Mouse (Mus musculus): Measurements from ENCODE around the gene Lhpp. TPM values are rescaled to one million over a fixed set of nuclear protein-coding genes. Genes with fewer than 3 reads are reported as not detected.
"Not testable (repeated sequence)": the region's sequence is repeated elsewhere in the genome, so short reads cannot be mapped to it uniquely, and the experiment has no call there.

Gene Lhpp
- total and polyA plus RNA-seq, 2 experiments from 2014 or later: 42.5 to 53.3 TPM

- Histone ChIP-seq H3K4me2 (ENCODE audit: low read depth, low read length) (no peak overlapping the region), H3K9me3 (ENCODE audit: low read length) (no peaks in the 10 kb centered on the region), H3K27me3 (ENCODE audit: insufficient read depth, low read length) (no peaks in the 10 kb centered on the region), H3K27ac (peak overlapping the region; percentile 62; the same call in 1 of the 2 replicates), H3K4me1 (ENCODE audit: insufficient read depth, low read length) (no peaks in the 10 kb centered on the region), H3K36me3 (ENCODE audit: insufficient read depth, low read length) (no peaks in the 10 kb centered on the region), H3K4me3 (ENCODE audit: low read length) (no peak overlapping the region), H3K9ac (replicated peaks; ENCODE audit: low read length) (no peak overlapping the region)
- DNase-seq (ENCODE audit: low spot score) (peak; percentile 87), ATAC-seq (peak; percentile 69)
- peak; percentile 87 for TF ChIP-seq CTCF (IDR thresholded peaks at IDR 0.05; ENCODE audit: low read depth)
- 5% methylated on average over 3 of the region's 3 CpGs for WGBS
Observed at GRCm38 (mm10) chr7:132656548-132656947, 46.1 kb downstream of the Lhpp start.

DNA sequence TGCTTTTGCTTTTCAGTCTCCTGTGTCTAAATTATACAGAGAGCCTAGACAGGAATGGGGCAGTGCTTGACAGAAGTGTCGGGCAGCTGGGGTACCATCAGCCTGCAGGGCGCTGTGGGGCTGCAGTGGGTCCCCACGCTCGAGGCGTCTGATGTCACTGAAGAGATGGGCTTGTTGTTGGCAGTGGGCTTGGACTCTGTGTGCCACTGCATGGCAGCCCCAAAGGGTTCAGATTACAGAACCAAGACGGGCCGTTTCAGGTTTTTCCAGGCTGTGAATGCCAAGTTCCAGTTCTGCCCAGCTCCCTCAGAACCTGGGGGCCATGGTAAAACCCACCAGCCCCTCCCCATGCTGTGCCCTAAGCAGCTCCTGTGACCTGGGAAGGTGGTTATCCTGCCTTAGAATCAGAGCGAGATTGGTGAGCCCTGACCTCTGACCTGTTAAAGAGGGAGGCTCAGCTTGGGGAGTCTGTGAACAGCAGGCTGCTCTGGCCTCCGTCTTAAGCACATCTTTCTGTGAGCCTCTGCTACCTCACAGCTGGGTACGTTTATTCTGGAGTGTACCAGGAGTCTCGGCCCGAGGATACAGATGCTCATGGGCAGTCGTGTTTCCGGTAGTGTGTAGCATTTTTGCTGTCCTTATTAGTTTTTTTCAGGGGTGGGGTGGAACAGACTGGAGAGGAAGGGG lies 47.1 kb downstream of the Lhpp start:
- Histone ChIP-seq H3K9me3 (ENCODE audit: low read length) (no peaks in the 10 kb centered on the region), H3K9ac (replicated peaks; ENCODE audit: low read length) (no peak overlapping the region), H3K27me3 (ENCODE audit: insufficient read depth, low read length) (no peaks in the 10 kb centered on the region), H3K4me2 (ENCODE audit: low read depth, low read length) (no peak overlapping the region), H3K4me1 (ENCODE audit: insufficient read depth, low read length) (no peaks in the 10 kb centered on the region), H3K4me3 (ENCODE audit: low read length) (no peak overlapping the region), H3K36me3 (ENCODE audit: insufficient read depth, low read length) (no peaks in the 10 kb centered on the region), H3K27ac (no peak overlapping the region)
- 45% methylated on average over 14 of the region's 14 CpGs for WGBS
- ATAC-seq (no peak), DNase-seq (ENCODE audit: low spot score) (no peak)
- TF ChIP-seq CTCF (IDR thresholded peaks at IDR 0.05; ENCODE audit: low read depth): no peak

DNA sequence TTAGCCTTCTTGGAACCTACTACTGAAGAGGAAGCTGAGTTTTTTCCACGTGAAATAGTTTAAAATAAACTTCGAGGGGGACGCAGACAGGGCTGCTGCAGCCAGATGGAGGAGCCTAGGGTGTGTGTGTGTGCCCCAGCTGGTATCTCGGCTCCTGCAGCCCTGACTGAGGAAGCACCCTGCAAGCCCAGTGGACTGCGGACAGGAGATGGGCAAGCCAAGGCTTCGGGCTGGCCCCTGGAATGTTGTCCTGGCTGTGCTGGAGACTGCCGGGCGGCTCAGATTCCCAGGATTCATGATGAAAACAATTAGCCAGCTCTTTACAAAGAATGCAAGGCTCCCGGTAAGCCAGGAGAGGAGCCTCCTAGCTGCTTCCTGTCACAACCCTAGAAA lies 47.6 kb downstream of the Lhpp start:
- H3K36me3 ChIP-seq (ENCODE audit: insufficient read depth, low read length): no peaks in the 10 kb centered on the region
- H3K9me3 ChIP-seq (ENCODE audit: low read length): no peaks in the 10 kb centered on the region
- WGBS: 26% methylated on average over 9 of the region's 9 CpGs
- H3K9ac ChIP-seq (replicated peaks; ENCODE audit: low read length): no peak overlapping the region
- H3K4me2 ChIP-seq (ENCODE audit: low read depth, low read length): no peak overlapping the region
- no peak for TF ChIP-seq CTCF (IDR thresholded peaks at IDR 0.05; ENCODE audit: low read depth)
- H3K4me1 ChIP-seq (ENCODE audit: insufficient read depth, low read length): no peaks in the 10 kb centered on the region
- no peak overlapping the region for H3K27ac ChIP-seq
- ATAC-seq (no peak), DNase-seq (ENCODE audit: low spot score) (no peak)
- no peaks in the 10 kb centered on the region for H3K27me3 ChIP-seq (ENCODE audit: insufficient read depth, low read length)
- H3K4me3 ChIP-seq (ENCODE audit: low read length): no peak overlapping the region

DNA sequence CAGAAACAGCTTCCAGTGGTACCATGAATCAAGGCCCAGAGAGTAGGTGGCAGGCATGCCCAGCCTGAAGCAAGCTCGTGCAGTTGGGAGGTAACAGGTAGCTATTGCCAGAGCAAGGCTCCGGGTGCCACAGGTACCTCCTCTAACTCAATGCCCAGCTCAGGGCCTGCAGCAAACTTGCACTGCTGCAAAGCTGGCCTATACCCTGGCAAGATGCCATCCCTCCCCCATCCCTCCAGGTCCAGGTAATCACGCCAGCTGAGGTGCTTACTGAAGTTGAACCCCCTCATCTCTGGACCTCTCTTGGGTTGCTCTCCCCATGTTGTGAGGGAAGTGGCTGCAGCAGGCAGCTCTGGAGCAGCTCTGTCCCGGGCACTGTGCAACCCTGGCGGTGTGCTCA lies 48.2 kb downstream of the Lhpp start:
- no peak overlapping the region for H3K4me3 ChIP-seq (ENCODE audit: low read length)
- no peak overlapping the region for H3K4me2 ChIP-seq (ENCODE audit: low read depth, low read length)
- ATAC-seq (no peak), DNase-seq (ENCODE audit: low spot score) (no peak)
- H3K4me1 ChIP-seq (ENCODE audit: insufficient read depth, low read length): no peaks in the 10 kb centered on the region
- no peaks in the 10 kb centered on the region for H3K27me3 ChIP-seq (ENCODE audit: insufficient read depth, low read length)
- no peaks in the 10 kb centered on the region for H3K9me3 ChIP-seq (ENCODE audit: low read length)
- WGBS: 83% methylated on average over 5 of the region's 5 CpGs
- TF ChIP-seq CTCF (IDR thresholded peaks at IDR 0.05; ENCODE audit: low read depth): no peak
- no peak overlapping the region for H3K9ac ChIP-seq (replicated peaks; ENCODE audit: low read length)
- no peaks in the 10 kb centered on the region for H3K36me3 ChIP-seq (ENCODE audit: insufficient read depth, low read length)
- H3K27ac ChIP-seq: no peak overlapping the region

DNA sequence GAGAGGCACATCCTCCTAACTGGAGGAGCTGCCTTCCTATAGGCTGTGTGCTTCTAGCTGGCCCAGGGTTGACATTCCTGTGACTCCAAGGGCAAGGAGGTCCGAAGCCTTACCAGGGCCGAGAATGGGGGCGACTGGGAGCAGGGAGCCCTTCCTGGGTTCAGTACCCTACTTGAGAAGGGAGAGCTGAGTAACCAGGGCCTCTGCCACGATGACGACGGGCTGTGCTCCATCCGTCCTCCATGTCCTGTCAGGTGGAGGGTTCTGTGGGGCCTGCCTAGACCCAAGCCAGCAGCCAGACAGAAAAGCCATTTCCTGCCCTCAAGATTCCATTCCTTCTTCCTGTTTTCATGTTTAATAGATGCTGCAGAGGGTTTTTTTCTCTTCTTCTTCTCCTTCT lies 49.2 kb downstream of the Lhpp start:
- Histone ChIP-seq H3K27ac (no peak overlapping the region), H3K4me1 (ENCODE audit: insufficient read depth, low read length) (no peaks in the 10 kb centered on the region), H3K9me3 (ENCODE audit: low read length) (no peaks in the 10 kb centered on the region), H3K4me2 (ENCODE audit: low read depth, low read length) (no peak overlapping the region), H3K36me3 (ENCODE audit: insufficient read depth, low read length) (no peaks in the 10 kb centered on the region), H3K27me3 (ENCODE audit: insufficient read depth, low read length) (no peaks in the 10 kb centered on the region), H3K4me3 (ENCODE audit: low read length) (no peak overlapping the region), H3K9ac (replicated peaks; ENCODE audit: low read length) (no peak overlapping the region)
- ATAC-seq (no peak), DNase-seq (ENCODE audit: low spot score) (no peak)
- TF ChIP-seq CTCF (IDR thresholded peaks at IDR 0.05; ENCODE audit: low read depth): no peak
- WGBS: 85% methylated on average over 7 of the region's 7 CpGs

DNA sequence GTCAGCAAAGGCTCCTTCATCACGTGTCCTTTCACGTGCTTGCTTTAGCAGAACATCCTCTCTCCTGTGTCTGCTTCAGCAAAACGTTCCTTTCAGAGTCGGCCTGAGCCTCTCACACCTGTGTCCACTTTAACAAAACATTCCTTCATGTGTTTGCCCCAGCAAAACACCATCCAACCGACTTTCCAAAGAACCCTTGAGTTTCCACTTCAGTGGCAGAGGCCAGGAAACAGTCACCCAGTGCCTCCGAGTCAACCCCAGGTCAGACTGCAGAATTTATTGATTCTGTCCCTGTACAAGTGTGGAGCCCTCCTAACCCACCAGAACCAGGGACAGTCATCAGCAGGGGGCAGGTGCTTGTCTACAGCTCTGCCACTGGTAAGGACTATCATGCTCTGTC lies 52.4 kb downstream of the Lhpp start:
- not testable (repeated sequence) for H3K27ac ChIP-seq; ATAC-seq; H3K9ac ChIP-seq (replicated peaks; ENCODE audit: low read length); H3K36me3 ChIP-seq (ENCODE audit: insufficient read depth, low read length); H3K9me3 ChIP-seq (ENCODE audit: low read length); H3K27me3 ChIP-seq (ENCODE audit: insufficient read depth, low read length); H3K4me3 ChIP-seq (ENCODE audit: low read length); DNase-seq (ENCODE audit: low spot score); H3K4me2 ChIP-seq (ENCODE audit: low read depth, low read length); H3K4me1 ChIP-seq (ENCODE audit: insufficient read depth, low read length)
- WGBS: 77% methylated on average over 6 of the region's 6 CpGs

DNA sequence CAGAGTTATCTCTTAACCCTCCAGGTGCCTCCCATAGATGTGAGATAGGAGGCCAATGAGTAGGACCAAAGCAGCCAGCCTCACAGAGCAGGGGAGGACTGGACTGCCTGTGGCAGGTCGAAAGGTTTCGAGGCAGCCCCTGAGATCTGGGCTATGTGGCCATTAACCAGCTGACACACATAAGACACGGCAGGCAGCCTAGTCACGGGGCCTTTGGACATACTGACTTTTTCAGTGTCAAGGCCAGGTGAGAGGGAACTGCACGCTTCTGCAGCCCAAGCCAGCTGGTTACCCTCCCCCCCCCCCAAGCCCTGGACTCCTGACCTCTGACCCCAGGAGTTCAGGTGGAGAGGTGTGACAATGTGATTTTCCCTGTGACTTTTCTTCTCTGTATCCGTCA lies 54.4 kb downstream of the Lhpp start:
- Histone ChIP-seq H3K4me1 (ENCODE audit: insufficient read depth, low read length) (peaks cover 4% of the 10 kb centered on the region; the same call in 1 of the 2 replicates), H3K9me3 (ENCODE audit: low read length) (no peaks in the 10 kb centered on the region), H3K27me3 (ENCODE audit: insufficient read depth, low read length) (no peaks in the 10 kb centered on the region), H3K4me3 (ENCODE audit: low read length) (no peak overlapping the region), H3K4me2 (ENCODE audit: low read depth, low read length) (no peak overlapping the region), H3K36me3 (ENCODE audit: insufficient read depth, low read length) (no peaks in the 10 kb centered on the region), H3K27ac (no peak overlapping the region), H3K9ac (replicated peaks; ENCODE audit: low read length) (no peak overlapping the region)
- ATAC-seq (no peak), DNase-seq (ENCODE audit: low spot score) (no peak)
- 83% methylated on average over 6 of the region's 6 CpGs for WGBS
- TF ChIP-seq CTCF (IDR thresholded peaks at IDR 0.05; ENCODE audit: low read depth): no peak

Measured in hindbrain, postnatal 0 days (tissue).